Mouse (Mus musculus): ENCODE measurements around the gene Fibin.

The Fibin gene

GRCm38 (mm10) chr2:110362432-110363283 is at the start of gene Fibin:
TSS of gene Fibin (minus strand) at chr2:110363183.
- no peak for DNase-seq

- DNase-seq, result no peak
Observed at GRCm38 (mm10) chr2:110411428-110411827, 48.4 kb upstream of the Fibin start.

- DNase-seq, result no peak
Observed at GRCm38 (mm10) chr2:110408757-110409156, 45.8 kb upstream of the Fibin start.

GRCm38 (mm10) chr2:110392714-110393336 is 29.8 kb upstream of the Fibin start:
- DNase-seq, result no peak

GRCm38 (mm10) chr2:110390736-110391409 is 27.9 kb upstream of the Fibin start:
- DNase-seq, result no peak

- DNase-seq, result no peak
Observed at GRCm38 (mm10) chr2:110379811-110380210, 16.8 kb upstream of the Fibin start.

- no peak for DNase-seq
Observed at GRCm38 (mm10) chr2:110376660-110377059, 13.7 kb upstream of the Fibin start.

GRCm38 (mm10) chr2:110375475-110375874 is 12.5 kb upstream of the Fibin start:
- no peak for DNase-seq

GRCm38 (mm10) chr2:110373186-110373585 is 10.2 kb upstream of the Fibin start:
- no peak for DNase-seq

GRCm38 (mm10) chr2:110367382-110367887 is 4.5 kb upstream of the Fibin start:
- no peak for DNase-seq

- no peak for DNase-seq
Observed at GRCm38 (mm10) chr2:110365401-110365800, 2.4 kb upstream of the Fibin start.

- DNase-seq, result no peak
Observed at GRCm38 (mm10) chr2:110363855-110364254, 872 bp upstream of the Fibin start.

GRCm38 (mm10) chr2:110353302-110353970 is 9.5 kb downstream of the Fibin start:
- no peak for DNase-seq

- DNase-seq, result no peak
Observed at GRCm38 (mm10) chr2:110351843-110352251, 11.1 kb downstream of the Fibin start.

- no peak for DNase-seq
Observed at GRCm38 (mm10) chr2:110351406-110351805, 11.6 kb downstream of the Fibin start.

GRCm38 (mm10) chr2:110328953-110329352 is 34.0 kb downstream of the Fibin start:
- no peak for DNase-seq

- no peak for DNase-seq
Observed at GRCm38 (mm10) chr2:110319949-110320348, 43.0 kb downstream of the Fibin start.

GRCm38 (mm10) chr2:110319266-110319665 is 43.7 kb downstream of the Fibin start:
- DNase-seq, result no peak

GRCm38 (mm10) chr2:110318719-110319118 is 44.3 kb downstream of the Fibin start:
- no peak for DNase-seq

- DNase-seq, result no peak
Observed at GRCm38 (mm10) chr2:110316116-110316883, 46.7 kb downstream of the Fibin start.

- no peak for DNase-seq
Observed at GRCm38 (mm10) chr2:110314509-110315155, 48.4 kb downstream of the Fibin start, which contains the start of gene Bbox1. TSS of gene Bbox1 (minus strand) at chr2:110314560.

All from B cell, adult 2 months (primary cell).